Mouse (Mus musculus) kidney, adult 8-10 months (tissue): ENCODE measurements around the gene Stk40.

Source experiments
- DNase-seq, 2 experiments: peaks; one replicate each; pipeline ENCODE4 v3.0.0; 2022

Gene Stk40

DNA sequence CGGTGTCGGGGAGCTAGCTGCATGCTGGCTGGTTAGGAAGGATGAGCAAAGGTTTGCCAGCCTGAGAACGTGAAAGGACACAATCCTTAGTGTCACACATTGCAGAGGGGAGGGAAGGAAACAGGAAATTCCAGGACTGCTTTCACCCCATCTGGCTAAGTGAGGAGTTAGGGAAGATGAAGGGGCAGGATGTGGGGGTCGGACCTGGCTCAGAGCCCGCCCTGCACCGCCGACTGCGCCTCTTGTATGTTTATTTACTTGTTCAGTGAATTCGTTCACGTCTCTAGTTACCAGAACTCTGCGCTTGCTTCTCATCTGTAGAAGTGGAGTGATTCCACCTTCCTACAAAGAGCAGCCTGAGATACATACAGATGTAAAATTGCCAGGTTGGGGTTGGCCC, 26.7 kb downstream of the Stk40 start:
- DNase-seq = no peak

GRCm38 (mm10) chr4:126131290-126132121, 27.7 kb downstream of the Stk40 start:
- DNase-seq = peak; percentile 42 to 68

DNA sequence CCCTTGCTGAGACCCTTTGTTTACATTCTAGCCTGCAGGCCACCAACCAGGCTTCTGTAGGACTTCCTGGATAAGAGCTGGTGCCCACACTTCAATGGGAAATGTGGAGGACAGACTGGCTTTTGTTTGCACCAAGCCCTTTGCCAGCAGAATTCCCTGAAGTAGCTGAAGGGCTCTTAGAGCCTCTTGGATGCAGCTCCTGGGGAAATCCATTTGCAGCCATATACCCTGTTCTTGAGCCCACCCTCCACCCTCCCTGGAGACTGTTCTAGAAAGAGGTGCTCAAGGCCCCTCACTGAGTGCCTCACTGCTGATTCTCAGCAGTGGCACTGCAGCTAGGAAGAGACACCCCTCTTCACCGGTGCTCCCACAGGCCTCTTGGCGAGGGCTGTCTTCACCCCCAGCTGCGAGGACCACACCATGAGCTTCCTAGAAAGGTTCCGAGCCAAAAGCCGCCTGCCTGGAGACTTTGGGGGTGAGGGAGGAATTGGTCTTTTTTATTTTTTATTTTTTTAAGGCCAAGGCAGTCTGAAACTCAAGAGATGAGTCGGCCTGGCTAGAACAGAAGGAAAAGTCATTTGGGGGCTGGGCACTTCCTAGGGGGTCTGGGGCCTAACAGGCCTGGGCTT, 29.0 kb downstream of the Stk40 start:
- no peak for DNase-seq

DNA sequence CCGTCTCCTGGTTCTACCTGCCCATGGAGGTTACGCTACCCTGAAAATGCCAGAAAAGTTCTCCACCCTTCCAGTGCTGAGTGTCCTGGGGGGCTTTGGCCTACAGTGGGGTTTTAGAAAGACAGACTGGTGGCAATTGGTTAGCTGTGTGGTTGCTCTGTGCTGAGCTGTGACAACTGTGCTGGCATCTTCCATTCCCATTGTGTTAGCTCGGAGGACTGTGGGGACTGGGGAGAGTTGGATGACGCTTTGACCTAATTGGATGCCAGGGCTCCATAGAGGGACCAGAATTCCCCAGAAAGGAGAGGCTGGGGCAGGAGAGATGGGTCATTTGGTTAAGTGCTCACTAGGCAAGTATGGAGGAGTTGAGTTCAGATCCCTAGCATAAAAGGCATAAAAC, 30.5 kb downstream of the Stk40 start:
- DNase-seq = no peak

GRCm38 (mm10) chr4:126134639-126135038, 30.9 kb downstream of the Stk40 start:
- no peak for DNase-seq

GRCm38 (mm10) chr4:126137773-126138172, 34.0 kb downstream of the Stk40 start:
- no peak for DNase-seq

GRCm38 (mm10) chr4:126141021-126141420, 37.3 kb downstream of the Stk40 start:
- peak in 1 of 2 experiments; percentile 41 for DNase-seq

- DNase-seq = peak in 1 of 2 experiments; percentile 59
Measured at GRCm38 (mm10) chr4:126145396-126145795, 41.6 kb downstream of the Stk40 start.

GRCm38 (mm10) chr4:126146974-126147532, 43.3 kb downstream of the Stk40 start:
- DNase-seq = no peak

DNA sequence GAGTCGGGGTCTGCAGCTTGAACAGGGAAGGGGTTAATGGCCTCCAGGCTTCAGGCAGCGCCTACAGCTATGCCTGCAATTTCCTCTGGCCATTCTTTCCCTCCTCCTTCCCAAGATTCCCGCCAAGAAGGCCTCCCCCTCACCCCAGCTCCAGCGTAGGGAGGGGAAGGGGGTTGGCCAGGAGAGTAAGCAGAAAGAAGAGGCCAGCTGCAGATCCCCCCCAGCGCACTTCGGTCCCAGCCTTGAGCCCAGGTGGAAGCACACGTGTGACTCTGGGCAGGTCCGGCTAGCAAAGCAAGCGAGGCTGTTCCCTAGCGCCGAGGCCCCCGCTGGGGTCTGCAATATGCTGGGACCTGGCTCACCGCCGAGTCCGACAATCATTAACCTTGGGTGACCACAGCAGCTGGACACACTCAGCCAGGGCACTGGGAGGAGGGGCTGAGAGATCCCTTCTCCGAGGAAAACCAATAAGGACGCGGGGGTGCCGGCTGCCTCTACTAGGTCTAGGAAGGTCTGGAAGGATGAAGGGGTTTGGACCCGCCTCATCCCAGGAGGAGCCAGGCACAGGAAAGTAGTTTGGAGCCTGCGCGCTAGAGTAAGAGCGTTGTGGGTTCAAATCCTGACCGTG, 43.9 kb downstream of the Stk40 start, which contains the start of gene Eva1b:
Gene Eva1b (plus strand): TSS at position 212 of the 628 bp plus-strand sequence.
- DNase-seq = peak; percentile 87 to 91

DNA sequence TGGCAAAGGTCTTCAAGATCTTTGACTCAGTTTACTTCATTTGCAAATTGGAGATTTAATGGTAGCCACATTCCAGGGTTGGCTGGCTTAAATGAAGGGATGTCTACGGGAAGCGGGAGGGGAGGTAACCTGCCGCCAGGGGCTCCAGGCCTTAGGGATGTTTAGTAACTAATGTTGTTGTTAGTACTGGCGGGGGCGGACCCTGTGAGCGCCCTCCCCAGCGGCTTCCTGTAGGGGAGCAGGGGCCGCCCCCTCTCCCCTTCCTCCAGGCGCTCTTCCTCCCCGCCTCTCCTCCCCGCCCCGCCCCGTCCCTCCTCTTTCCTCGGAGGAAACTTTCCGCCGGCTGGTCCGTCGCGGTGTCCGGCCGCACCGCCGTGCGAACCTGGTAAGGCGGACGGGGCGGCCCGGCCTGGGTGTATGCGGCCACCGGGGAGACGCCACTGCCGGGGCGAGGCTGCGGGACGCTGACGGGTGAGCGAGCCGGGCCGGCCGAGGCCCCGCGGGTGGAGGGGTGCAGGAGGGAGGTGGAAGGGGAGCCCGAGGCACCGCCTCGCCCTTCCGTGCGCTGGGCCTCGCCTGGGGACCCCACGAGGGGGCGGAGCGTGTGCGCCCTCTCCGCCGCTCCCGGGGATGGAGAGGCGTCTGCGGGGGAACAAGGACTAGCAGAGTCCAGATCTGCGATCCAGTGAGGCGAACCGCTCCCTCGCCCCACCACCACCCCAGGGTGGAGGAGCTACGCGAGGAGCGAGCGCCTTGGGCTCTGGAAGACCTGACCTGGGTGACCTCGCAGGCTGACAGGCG, 44.6 kb downstream of the Stk40 start:
- DNase-seq = peak; percentile 68 to 74

GRCm38 (mm10) chr4:126149041-126149676, 45.4 kb downstream of the Stk40 start:
- DNase-seq = no peak

- no peak for DNase-seq
Measured at GRCm38 (mm10) chr4:126149798-126150197, 46.0 kb downstream of the Stk40 start.

GRCm38 (mm10) chr4:126150297-126150948, 46.7 kb downstream of the Stk40 start:
- peak; percentile 74 to 84 for DNase-seq

DNA sequence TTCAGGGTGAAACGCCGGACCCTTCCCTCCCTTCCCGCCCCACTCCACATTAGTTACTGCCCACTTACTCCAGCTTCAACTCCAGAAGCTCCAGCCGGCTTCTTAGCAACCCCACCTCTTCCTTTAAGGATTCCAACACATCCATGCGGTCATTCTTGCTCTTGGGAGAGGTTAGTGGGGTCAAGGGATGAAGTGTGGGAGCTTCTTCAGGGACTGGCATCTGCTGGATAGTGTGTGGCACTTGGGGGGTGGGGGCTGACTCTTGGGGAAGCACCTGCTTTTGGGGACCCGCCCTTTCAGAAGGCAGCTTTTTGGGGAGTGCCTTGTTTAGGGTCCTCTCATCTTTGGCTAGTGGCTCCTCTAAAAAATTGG, 47.2 kb downstream of the Stk40 start:
- no peak for DNase-seq

DNA sequence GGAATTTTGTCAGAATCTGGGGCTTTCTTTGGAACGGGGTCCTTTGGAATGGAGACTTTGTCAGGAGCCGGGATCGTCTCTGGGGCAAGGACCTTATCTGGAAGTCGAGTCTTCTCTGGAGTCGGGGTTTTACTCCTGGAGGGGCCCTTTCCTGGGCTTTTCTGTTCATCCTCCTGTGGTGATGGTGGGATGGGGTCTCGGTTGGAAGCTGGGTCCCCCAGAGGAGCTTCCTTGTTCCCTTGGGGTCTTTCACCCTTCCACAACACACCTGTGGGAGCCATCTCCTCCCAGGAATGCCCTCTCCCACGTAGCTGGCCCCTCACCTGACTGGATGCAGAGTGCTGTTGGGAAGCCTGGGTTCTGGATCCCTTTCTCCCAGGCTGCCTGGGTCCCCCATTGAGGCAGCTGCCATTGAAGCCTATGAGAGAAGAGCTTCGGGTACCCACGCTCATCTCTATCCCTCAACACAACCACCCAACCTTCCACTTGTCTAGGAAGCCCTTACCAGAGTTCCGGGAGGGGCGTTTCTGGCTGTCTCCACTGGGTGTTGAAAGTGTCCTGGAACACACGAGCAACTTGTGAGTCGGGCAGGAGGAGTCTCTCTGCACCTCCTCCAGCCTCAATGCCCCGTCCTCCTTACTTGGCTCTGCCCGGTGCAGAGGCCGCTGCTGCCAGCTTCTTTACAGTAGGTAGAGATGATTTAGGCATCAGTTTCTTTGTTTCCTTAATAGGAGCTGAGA, 48.1 kb downstream of the Stk40 start:
- DNase-seq = no peak

GRCm38 (mm10) chr4:126152864-126153263, 49.1 kb downstream of the Stk40 start:
- DNase-seq = no peak

DNA sequence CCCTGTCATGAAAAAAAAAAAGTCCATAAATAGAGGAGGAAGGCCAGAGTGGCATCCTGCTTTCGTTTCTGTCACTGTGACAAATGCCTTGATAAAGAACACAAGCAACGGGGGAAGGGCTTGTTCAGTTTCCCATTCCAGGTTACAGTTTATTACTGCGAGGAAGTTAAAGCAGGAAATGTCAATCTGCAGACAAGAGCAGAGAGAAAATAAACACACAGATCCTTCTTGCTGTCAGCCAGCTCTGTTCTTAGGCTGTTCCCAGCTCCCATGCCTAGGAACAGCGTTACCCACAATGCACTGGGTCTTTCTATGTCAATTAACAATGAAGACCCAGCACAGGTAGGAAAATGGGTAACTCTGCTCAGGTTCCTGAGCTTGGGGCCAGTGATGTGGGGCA, 51.4 kb downstream of the Stk40 start:
- peak in 1 of 2 experiments; percentile 63 for DNase-seq

DNA sequence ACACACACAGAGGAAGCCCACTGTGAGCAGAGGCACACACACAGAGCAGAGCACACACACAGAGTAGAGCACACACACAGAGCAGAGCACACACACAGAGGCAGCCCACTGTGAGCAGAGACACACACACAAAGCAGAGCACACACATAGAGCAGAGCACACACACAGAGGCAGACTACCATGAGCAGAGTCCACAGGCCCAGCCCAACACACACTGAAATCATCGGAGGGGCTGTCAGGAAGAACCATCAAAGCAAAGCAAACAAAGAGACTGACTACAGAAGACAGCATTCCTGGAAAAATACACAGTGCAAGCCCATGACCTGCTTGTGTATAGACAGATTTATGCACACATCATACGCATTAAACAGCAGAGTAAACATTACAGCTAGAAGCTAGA, 52.1 kb downstream of the Stk40 start:
- DNase-seq = no peak

GRCm38 (mm10) chr4:126156617-126157016, 52.9 kb downstream of the Stk40 start:
- DNase-seq = no peak

DNA sequence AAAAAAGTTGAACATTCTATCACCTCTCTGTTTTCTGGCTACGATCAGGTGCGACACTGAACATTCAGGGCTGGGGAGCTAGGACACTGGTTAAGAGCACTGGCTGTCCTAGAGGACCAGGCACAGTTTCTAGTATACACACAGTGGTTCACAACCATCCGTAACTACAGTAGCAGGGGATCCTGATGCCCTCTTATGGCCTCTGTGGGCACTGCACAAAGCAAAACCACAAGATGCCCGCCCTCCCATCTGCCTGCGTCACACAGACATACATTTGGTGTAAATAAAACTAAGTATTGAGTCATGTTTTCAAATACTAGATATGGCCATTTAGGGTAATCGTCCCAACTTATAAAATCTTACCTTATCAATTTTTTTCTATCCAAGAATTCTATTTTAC, 53.8 kb downstream of the Stk40 start:
- DNase-seq = no peak
